Mouse (Mus musculus): ENCODE data around the gene Atp5j2.
"Not testable (repeated sequence)": the region's sequence is repeated elsewhere in the genome, so short reads cannot be mapped to it uniquely, and the experiment has no call there.

Atp5j2 gene

GRCm38 (mm10) chr5:145191962-145192361 lies at the start of gene Atp5j2:
Atp5j2 (minus strand) TSS chr5:145192062.
- ATAC-seq (ENCODE audit: insufficient number of reproducible peaks, low FRiP score, low TSS enrichment): no peak

- no peak for ATAC-seq (ENCODE audit: insufficient number of reproducible peaks, low FRiP score, low TSS enrichment)
Measured at GRCm38 (mm10) chr5:145234636-145235035, 42.8 kb upstream of the Atp5j2 start.

GRCm38 (mm10) chr5:145231893-145232411 lies 40.1 kb upstream of the Atp5j2 start:
- ATAC-seq (ENCODE audit: insufficient number of reproducible peaks, low FRiP score, low TSS enrichment): peak; percentile 36

- peak; percentile 96 for ATAC-seq (ENCODE audit: insufficient number of reproducible peaks, low FRiP score, low TSS enrichment)
Measured at GRCm38 (mm10) chr5:145231367-145231871, 39.6 kb upstream of the Atp5j2 start, which contains the start of gene Zfp655. Zfp655 (plus strand) TSS chr5:145231715.

- ATAC-seq (ENCODE audit: insufficient number of reproducible peaks, low FRiP score, low TSS enrichment): no peak
Measured at GRCm38 (mm10) chr5:145230641-145231040, 38.8 kb upstream of the Atp5j2 start.

- not testable (repeated sequence) for ATAC-seq (ENCODE audit: insufficient number of reproducible peaks, low FRiP score, low TSS enrichment)
Measured at GRCm38 (mm10) chr5:145229283-145229682, 37.4 kb upstream of the Atp5j2 start.

- ATAC-seq (ENCODE audit: insufficient number of reproducible peaks, low FRiP score, low TSS enrichment): no peak
Measured at GRCm38 (mm10) chr5:145226453-145226852, 34.6 kb upstream of the Atp5j2 start.

- no peak for ATAC-seq (ENCODE audit: insufficient number of reproducible peaks, low FRiP score, low TSS enrichment)
Measured at GRCm38 (mm10) chr5:145223395-145223794, 31.5 kb upstream of the Atp5j2 start.

GRCm38 (mm10) chr5:145222840-145223239 lies 31.0 kb upstream of the Atp5j2 start:
- no peak for ATAC-seq (ENCODE audit: insufficient number of reproducible peaks, low FRiP score, low TSS enrichment)

- ATAC-seq (ENCODE audit: insufficient number of reproducible peaks, low FRiP score, low TSS enrichment): no peak
Measured at GRCm38 (mm10) chr5:145219981-145220380, 28.1 kb upstream of the Atp5j2 start.

GRCm38 (mm10) chr5:145218671-145219070 lies 26.8 kb upstream of the Atp5j2 start:
- ATAC-seq (ENCODE audit: insufficient number of reproducible peaks, low FRiP score, low TSS enrichment): no peak

- no peak for ATAC-seq (ENCODE audit: insufficient number of reproducible peaks, low FRiP score, low TSS enrichment)
Measured at GRCm38 (mm10) chr5:145218206-145218605, 26.3 kb upstream of the Atp5j2 start.

GRCm38 (mm10) chr5:145217746-145218145 lies 25.9 kb upstream of the Atp5j2 start:
- no peak for ATAC-seq (ENCODE audit: insufficient number of reproducible peaks, low FRiP score, low TSS enrichment)

- no peak for ATAC-seq (ENCODE audit: insufficient number of reproducible peaks, low FRiP score, low TSS enrichment)
Measured at GRCm38 (mm10) chr5:145214679-145215078, 22.8 kb upstream of the Atp5j2 start.

GRCm38 (mm10) chr5:145213505-145213904 lies 21.6 kb upstream of the Atp5j2 start:
- no peak for ATAC-seq (ENCODE audit: insufficient number of reproducible peaks, low FRiP score, low TSS enrichment)

- ATAC-seq (ENCODE audit: insufficient number of reproducible peaks, low FRiP score, low TSS enrichment): no peak
Measured at GRCm38 (mm10) chr5:145212216-145212615, 20.4 kb upstream of the Atp5j2 start.

- no peak for ATAC-seq (ENCODE audit: insufficient number of reproducible peaks, low FRiP score, low TSS enrichment)
Measured at GRCm38 (mm10) chr5:145211340-145211739, 19.5 kb upstream of the Atp5j2 start.

- ATAC-seq (ENCODE audit: insufficient number of reproducible peaks, low FRiP score, low TSS enrichment): not testable (repeated sequence)
Measured at GRCm38 (mm10) chr5:145208391-145208790, 16.5 kb upstream of the Atp5j2 start.

- ATAC-seq (ENCODE audit: insufficient number of reproducible peaks, low FRiP score, low TSS enrichment): no peak
Measured at GRCm38 (mm10) chr5:145207954-145208353, 16.1 kb upstream of the Atp5j2 start.

GRCm38 (mm10) chr5:145207385-145207784 lies 15.5 kb upstream of the Atp5j2 start:
- ATAC-seq (ENCODE audit: insufficient number of reproducible peaks, low FRiP score, low TSS enrichment): no peak

GRCm38 (mm10) chr5:145205041-145205440 lies 13.2 kb upstream of the Atp5j2 start:
- no peak for ATAC-seq (ENCODE audit: insufficient number of reproducible peaks, low FRiP score, low TSS enrichment)

GRCm38 (mm10) chr5:145203936-145204691 lies 12.3 kb upstream of the Atp5j2 start, which contains the start of gene Zkscan5:
Zkscan5 (plus strand) TSS chr5:145204562.
- peak; percentile 91 for ATAC-seq (ENCODE audit: insufficient number of reproducible peaks, low FRiP score, low TSS enrichment)

Measured in cerebellum, adult (tissue).